In genomic region chr6:145048131-145048997, GRCm38 (mm10) we compare ENCODE assay signal across 8 mouse cellular contexts. TPM values are rescaled to one million over a fixed set of nuclear protein-coding genes. Genes with fewer than 3 reads are reported as not detected.
DNase-seq lines count a peak whose midpoint lies in the region; ATAC-seq and TF ChIP-seq lines count a peak whose summit lies in the region.

No protein-coding gene starts in this region.

- H3K4me3 ChIP-seq in heart, embryonic 16.5 days (ENCODE audit: low read length) = peak overlapping the region; percentile 61
- H3K4me3 ChIP-seq in embryonic facial prominence, embryonic 13.5 days = peak overlapping the region; percentile 54
- peak overlapping the region; percentile 44 for H3K4me3 ChIP-seq in intestine, embryonic 15.5 days (replicated peaks)
- H3K4me3 ChIP-seq in liver, postnatal 0 days (ENCODE audit: low read depth, low read length) = peak overlapping the region; percentile 19; the same call in 1 of the 2 replicates
- H3K4me3 ChIP-seq in stomach, embryonic 15.5 days (replicated peaks) = peak overlapping the region; percentile 44
- H3K4me3 ChIP-seq in lung, adult 2 months (replicated peaks; ENCODE audit: extremely low read depth, low read depth, low read length) = no peak overlapping the region

- peak overlapping the region; percentile 99 for H3K4me2 ChIP-seq in heart, embryonic 16.5 days (ENCODE audit: low read depth, low read length)
- peak overlapping the region; percentile 99 for H3K4me2 ChIP-seq in embryonic facial prominence, embryonic 13.5 days
- peak overlapping the region; percentile 95 for H3K4me2 ChIP-seq in intestine, embryonic 15.5 days (replicated peaks)
- peak overlapping the region; percentile 60 for H3K4me2 ChIP-seq in liver, postnatal 0 days (ENCODE audit: low read depth, low read length)
- peak overlapping the region; percentile 94 for H3K4me2 ChIP-seq in stomach, embryonic 15.5 days

- WGBS in heart, embryonic 16.5 days = 4% methylated on average over 62 of the region's 64 CpGs
- WGBS in embryonic facial prominence, embryonic 13.5 days = 2% methylated on average over 64 of the region's 64 CpGs
- 11% methylated on average over 64 of the region's 64 CpGs for WGBS in intestine, embryonic 15.5 days
- WGBS in liver, postnatal 0 days (ENCODE audit: insufficient replicate concordance) = 12% methylated on average over 60 of the region's 64 CpGs
- 7% methylated on average over 64 of the region's 64 CpGs for WGBS in stomach, embryonic 15.5 days
- 7% methylated on average over 63 of the region's 64 CpGs for WGBS in lung, adult 2 months

- intact Hi-C loops in heart, postnatal 36 days (cut with DNase I) = no loop called here

- H3K36me3 ChIP-seq in heart, embryonic 16.5 days (ENCODE audit: control insufficient read depth, insufficient read depth) = no peaks in the 10 kb centered on the region
- H3K36me3 ChIP-seq in embryonic facial prominence, embryonic 13.5 days = no peaks in the 10 kb centered on the region
- no peaks in the 10 kb centered on the region for H3K36me3 ChIP-seq in intestine, embryonic 15.5 days
- H3K36me3 ChIP-seq in liver, postnatal 0 days (replicated peaks; ENCODE audit: insufficient read depth, low read length) = no peaks in the 10 kb centered on the region
- no peaks in the 10 kb centered on the region for H3K36me3 ChIP-seq in stomach, embryonic 15.5 days

- ATAC-seq in heart, embryonic 16.5 days (replicated peaks; ENCODE audit: extremely low read depth, insufficient read depth, low FRiP score) = no peak
- peak; percentile 53 for ATAC-seq in embryonic facial prominence, embryonic 13.5 days (ENCODE audit: insufficient number of reproducible peaks, insufficient read depth, low FRiP score, low TSS enrichment, low read depth)
- peak; percentile 54 for ATAC-seq in intestine, embryonic 15.5 days
- ATAC-seq in liver, postnatal 0 days = no peak
- ATAC-seq in stomach, embryonic 15.5 days (ENCODE audit: insufficient read depth, low FRiP score, low read depth) = no peak

- no peak overlapping the region for H3K27ac ChIP-seq in heart, embryonic 16.5 days (ENCODE audit: low read length)
- H3K27ac ChIP-seq in embryonic facial prominence, embryonic 13.5 days = no peak overlapping the region
- H3K27ac ChIP-seq in intestine, embryonic 15.5 days = no peak overlapping the region
- H3K27ac ChIP-seq in liver, postnatal 0 days (ENCODE audit: low read depth) = no peak overlapping the region
- no peak overlapping the region for H3K27ac ChIP-seq in stomach, embryonic 15.5 days

- no peak for DNase-seq in heart, postnatal 36 days
- DNase-seq in ZHBTc4 (ENCODE audit: low read depth, low spot score) = peak; percentile 74
- no peak for DNase-seq in liver, postnatal 0 days
- no peak for DNase-seq in lung, adult 2 months

- H3K4me1 ChIP-seq in heart, embryonic 16.5 days (ENCODE audit: control insufficient read depth, insufficient read depth, low read length) = peaks cover 5% of the 10 kb centered on the region; the same call in 1 of the 2 replicates
- H3K4me1 ChIP-seq in embryonic facial prominence, embryonic 13.5 days = peaks cover 14% of the 10 kb centered on the region
- peaks cover 11% of the 10 kb centered on the region for H3K4me1 ChIP-seq in intestine, embryonic 15.5 days (replicated peaks)
- peaks cover 6% of the 10 kb centered on the region; the same call in 1 of the 2 replicates for H3K4me1 ChIP-seq in liver, postnatal 0 days (ENCODE audit: insufficient read depth)
- peaks cover 9% of the 10 kb centered on the region; the same call in 1 of the 2 replicates for H3K4me1 ChIP-seq in stomach, embryonic 15.5 days
- no peaks in the 10 kb centered on the region for H3K4me1 ChIP-seq in lung, adult 2 months (ENCODE audit: control insufficient read depth, insufficient read depth, low read length)

- no peak for TF ChIP-seq EP300 in liver, postnatal 0 days (IDR thresholded peaks at IDR 0.05; ENCODE audit: low read depth)

- TF ChIP-seq CTCF in liver, postnatal 0 days (IDR thresholded peaks at IDR 0.05; ENCODE audit: low read depth) = no peak
- no peak for TF ChIP-seq CTCF in lung, adult 2 months (IDR thresholded peaks at IDR 0.05; ENCODE audit: insufficient read depth, low read length)

- peaks cover 29% of the 10 kb centered on the region for H3K27me3 ChIP-seq in heart, embryonic 16.5 days (ENCODE audit: control insufficient read depth, insufficient read depth, low read length)
- H3K27me3 ChIP-seq in embryonic facial prominence, embryonic 13.5 days = peaks cover 19% of the 10 kb centered on the region
- peaks cover 26% of the 10 kb centered on the region for H3K27me3 ChIP-seq in intestine, embryonic 15.5 days (replicated peaks)
- peaks cover 35% of the 10 kb centered on the region for H3K27me3 ChIP-seq in liver, postnatal 0 days (ENCODE audit: insufficient read depth, low read length)
- H3K27me3 ChIP-seq in stomach, embryonic 15.5 days (replicated peaks) = peaks cover 27% of the 10 kb centered on the region

- no peak for TF ChIP-seq POLR2A in lung, adult 2 months (IDR thresholded peaks at IDR 0.05; ENCODE audit: borderline replicate concordance, extremely low read depth, low read depth, low read length)

- H3K9me3 ChIP-seq in heart, embryonic 16.5 days (replicated peaks; ENCODE audit: control insufficient read depth, low read length) = no peaks in the 10 kb centered on the region
- H3K9me3 ChIP-seq in embryonic facial prominence, embryonic 13.5 days = no peaks in the 10 kb centered on the region
- no peaks in the 10 kb centered on the region for H3K9me3 ChIP-seq in intestine, embryonic 15.5 days
- no peaks in the 10 kb centered on the region for H3K9me3 ChIP-seq in liver, postnatal 0 days (ENCODE audit: low read length)
- no peaks in the 10 kb centered on the region for H3K9me3 ChIP-seq in stomach, embryonic 15.5 days

- H3K9ac ChIP-seq in heart, embryonic 16.5 days (ENCODE audit: low read length) = peak overlapping the region; percentile 55; the same call in 1 of the 2 replicates
- peak overlapping the region; percentile 67 for H3K9ac ChIP-seq in embryonic facial prominence, embryonic 13.5 days
- peak overlapping the region; percentile 46; the same call in 1 of the 2 replicates for H3K9ac ChIP-seq in intestine, embryonic 15.5 days
- H3K9ac ChIP-seq in liver, postnatal 0 days (replicated peaks) = no peak overlapping the region
- H3K9ac ChIP-seq in stomach, embryonic 15.5 days = no peak overlapping the region

RNA-seq across cellular contexts. Expression of gene Bcat1, which starts 27.6 kb away (rescaled TPM):
- 3.6 and 6.9 TPM in 2 replicates for polyA plus RNA-seq in heart, embryonic 16.5 days (2015; fragmentation: Nextera tagmentation; extraction: Ambion mirVana)
- 1 to 10 TPM in 1 of 2 experiments, under 1 TPM in 1; 0.69 to 1.5 TPM for total RNA-seq in heart, postnatal 36 days (2021)
- polyA plus RNA-seq in embryonic facial prominence, embryonic 13.5 days (2015; fragmentation: Nextera tagmentation; extraction: Ambion mirVana) = 23.9 and 32.3 TPM in 2 replicates
- 6.1 and 6.6 TPM in 2 replicates for polyA plus RNA-seq in intestine, embryonic 15.5 days (2015; fragmentation: Nextera tagmentation; extraction: Ambion mirVana)
- 0.46 and 0.81 TPM in 2 replicates for polyA plus RNA-seq in liver, postnatal 0 days (2015; fragmentation: Nextera tagmentation; extraction: Ambion mirVana)
- polyA plus RNA-seq in stomach, embryonic 15.5 days (2015; fragmentation: Nextera tagmentation; extraction: Ambion mirVana) = 6.6 and 11.8 TPM in 2 replicates
- polyA plus RNA-seq in lung, adult 2 months (2012; rRNA removed) = 0.10 and 0.21 TPM in 2 replicates

Comparison
In these comparisons a context has a peak if more than half of its experiments do, and no peak if none do; other contexts are left out.
1. ATAC-seq: peak in embryonic facial prominence, embryonic 13.5 days (single experiment) and intestine, embryonic 15.5 days (single experiment); none in heart, embryonic 16.5 days (single experiment), liver, postnatal 0 days (single experiment) and stomach, embryonic 15.5 days (single experiment).
2. H3K9ac ChIP-seq: peak in heart, embryonic 16.5 days (single experiment), embryonic facial prominence, embryonic 13.5 days (single experiment) and intestine, embryonic 15.5 days (single experiment); none in liver, postnatal 0 days (single experiment) and stomach, embryonic 15.5 days (single experiment).
3. Peak in every context shown above with its lines, with median percentiles within 50 percentile points of each other: H3K4me2 ChIP-seq.